Mouse (Mus musculus) bone marrow macrophage, adult 2 months (primary cell): Measurements from ENCODE around the gene Sspn.

Source experiments
- CTCF ChIP-seq: IDR thresholded peaks from 2 replicates; pipeline ENCODE4 v1.5.1; 2012; ENCODE audit warnings: low read depth, mild to moderate bottlenecking, low read length, moderate library complexity
- POLR2A ChIP-seq: IDR thresholded peaks from 2 replicates; pipeline ENCODE4 v1.6.1; 2012; ENCODE audit warnings: mild to moderate bottlenecking, low read depth, low read length, borderline replicate concordance

GRCm38 (mm10) chr6:145967693-145968092 is 36.3 kb downstream of the Sspn start:
- no peak for TF ChIP-seq CTCF
- TF ChIP-seq POLR2A, result no peak
